Mouse (Mus musculus) testis, adult 2 months (tissue): ENCODE measurements around the gene Slc39a1.

Source experiments
- CTCF ChIP-seq: fragments of 200-500 bp; IDR thresholded peaks from 2 replicates; pipeline ENCODE4 v1.5.1; 2012; ENCODE audit warnings: low read depth, mild to moderate bottlenecking, inconsistent platforms, low read length, moderate library complexity; ENCODE audit not compliant: control insufficient read depth, insufficient read depth, insufficient replicate concordance
- POLR2A ChIP-seq: fragments of 200-500 bp; IDR thresholded peaks from 2 replicates; pipeline ENCODE4 v1.6.1; 2012; ENCODE audit warnings: low read depth, mild to moderate bottlenecking, inconsistent platforms, low read length, moderate library complexity; ENCODE audit not compliant: control insufficient read depth

DNA sequence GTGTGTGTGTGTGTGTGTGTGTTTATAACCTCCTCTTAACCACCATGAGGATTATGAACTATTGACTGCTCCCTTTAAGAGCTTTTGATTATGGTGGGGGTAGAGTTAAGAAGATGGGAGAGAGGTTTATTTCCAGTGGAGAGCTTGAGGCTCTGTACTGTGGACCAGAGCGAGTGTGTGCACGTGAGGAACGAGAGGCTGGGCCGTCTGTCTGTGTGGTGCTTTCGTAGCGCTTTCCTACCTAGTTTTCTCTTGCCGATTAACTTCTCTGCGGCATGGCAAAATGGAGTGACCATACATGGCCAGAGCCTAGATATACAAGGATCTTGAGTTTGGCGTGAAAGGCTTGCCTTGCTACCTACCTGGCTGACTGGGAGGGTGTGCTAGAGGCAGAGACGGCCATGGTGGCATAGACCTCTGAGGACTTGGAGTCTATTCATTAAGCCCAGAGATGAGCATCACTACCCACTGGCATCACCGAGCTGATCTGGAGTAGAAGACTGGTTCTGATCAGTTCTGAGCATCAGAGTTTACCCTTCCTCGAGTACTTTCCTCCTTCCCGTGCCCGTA lies 7.9 kb downstream of the Slc39a1 start:
- TF ChIP-seq POLR2A (no peak), CTCF (no peak)
